Mouse (Mus musculus) urinary bladder, adult 18-20 months (tissue): ENCODE measurements around the gene Gm21970.
A peak's percentile ranks its signal among the peaks of the same experiment; 100 is the strongest.

ENCODE experiments used
- DNase-seq, 2 experiments: peaks; one replicate each; pipeline ENCODE4 v3.0.0; 2022; ENCODE audit warnings: low spot score in 2 of 2, mixed read lengths in 2 of 2

Gene Gm21970

GRCm38 (mm10) chr16:91463400-91463799 is 71.9 kb downstream of the Gm21970 start:
- DNase-seq: no peak

GRCm38 (mm10) chr16:91463836-91464400 is 72.4 kb downstream of the Gm21970 start:
- DNase-seq: no peak

GRCm38 (mm10) chr16:91464594-91465504 is 73.3 kb downstream of the Gm21970 start:
- DNase-seq: peak; percentile 62 to 78

GRCm38 (mm10) chr16:91465505-91466240 is 74.2 kb downstream of the Gm21970 start:
- no peak for DNase-seq

GRCm38 (mm10) chr16:91466566-91466965 is 75.0 kb downstream of the Gm21970 start:
- no peak for DNase-seq
